In the genomic region with DNA sequence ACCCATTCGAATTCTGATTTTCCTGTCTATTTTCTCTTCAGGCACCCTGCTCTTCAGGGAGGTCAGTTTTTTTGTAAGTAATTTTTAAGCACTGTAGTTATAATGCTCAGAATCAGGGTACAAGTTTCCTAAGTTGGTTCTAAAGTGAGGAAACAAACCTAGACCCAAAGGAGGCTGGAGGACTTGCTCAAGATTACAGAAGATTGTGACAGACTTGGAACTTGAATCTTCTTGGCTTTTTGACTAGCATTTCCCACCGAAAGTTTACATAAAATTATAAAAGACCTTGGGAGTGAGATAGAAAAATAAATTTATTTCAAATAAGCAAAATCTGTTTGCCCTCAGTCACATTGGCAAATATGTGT, we compare ENCODE assay signal across 7 mouse cellular contexts. TPM values are rescaled to one million over a fixed set of nuclear protein-coding genes. Genes with fewer than 3 reads are reported as not detected.
DNase-seq lines count a peak whose midpoint lies in the region; ATAC-seq and TF ChIP-seq lines count a peak whose summit lies in the region.

No protein-coding gene starts in this region.

- ATAC-seq in forebrain, embryonic 15.5 days (replicated peaks), result no peak
- ATAC-seq in lung, embryonic 15.5 days (ENCODE audit: borderline replicate concordance, extremely low read depth, low FRiP score, low TSS enrichment), result no peak
- no peak for ATAC-seq in frontal cortex, adult (ENCODE audit: low TSS enrichment)

- no peak for DNase-seq in testis, postnatal 10 days (ENCODE audit: low spot score)
- DNase-seq in right cerebral cortex, postnatal 14 days, result no peak
- DNase-seq in adrenal gland, adult (ENCODE audit: inconsistent age in 2 of 2, low spot score in 1 of 2), result no peak

- H3K9me3 ChIP-seq in forebrain, embryonic 15.5 days, result no peaks in the 10 kb centered on the region
- H3K9me3 ChIP-seq in lung, embryonic 15.5 days, result no peaks in the 10 kb centered on the region

- peak overlapping the region; percentile 97 for H3K4me3 ChIP-seq in testis, adult 2 months (ENCODE audit: control insufficient read depth, low read depth, low read length)
- peak overlapping the region; percentile 96 for H3K4me3 ChIP-seq in forebrain, embryonic 15.5 days
- H3K4me3 ChIP-seq in lung, embryonic 15.5 days, result peak overlapping the region; percentile 62

- H3K36me3 ChIP-seq in testis, adult 2 months (ENCODE audit: control insufficient read depth, insufficient read depth, low read length), result peaks cover 1% of the 10 kb centered on the region; the same call in 1 of the 2 replicates
- H3K36me3 ChIP-seq in forebrain, embryonic 15.5 days, result 0 out of 2 replicates have a peak, but pooled peaks cover under 1% of the 10 kb centered on the region
- H3K36me3 ChIP-seq in lung, embryonic 15.5 days, result peaks cover 4% of the 10 kb centered on the region; the same call in 1 of the 2 replicates

- TF ChIP-seq CTCF in testis, adult 2 months (IDR thresholded peaks at IDR 0.05; ENCODE audit: control insufficient read depth, insufficient read depth, insufficient replicate concordance, low read depth, low read length), result no peak

- H3K27me3 ChIP-seq in testis, adult 2 months (ENCODE audit: control insufficient read depth, insufficient read depth, low read length), result no peaks in the 10 kb centered on the region
- H3K27me3 ChIP-seq in forebrain, embryonic 15.5 days, result no peaks in the 10 kb centered on the region
- no peaks in the 10 kb centered on the region for H3K27me3 ChIP-seq in lung, embryonic 15.5 days

- H3K9ac ChIP-seq in forebrain, embryonic 15.5 days (replicated peaks), result peak overlapping the region; percentile 89
- H3K9ac ChIP-seq in lung, embryonic 15.5 days, result peak overlapping the region; percentile 68

- H3K27ac ChIP-seq in testis, adult 2 months (ENCODE audit: control insufficient read depth, insufficient read depth, low read depth, low read length), result no peak overlapping the region
- no peak overlapping the region for H3K27ac ChIP-seq in forebrain, embryonic 15.5 days (replicated peaks)
- no peak overlapping the region; the same call in 1 of the 2 replicates for H3K27ac ChIP-seq in lung, embryonic 15.5 days

- WGBS in forebrain, embryonic 15.5 days, result 28% methylated on average over 2 of the region's 2 CpGs
- 18% methylated on average over 2 of the region's 2 CpGs for WGBS in lung, embryonic 15.5 days

- peak overlapping the region; percentile 74 for H3K4me2 ChIP-seq in forebrain, embryonic 15.5 days (replicated peaks)
- peak overlapping the region; percentile 55 for H3K4me2 ChIP-seq in lung, embryonic 15.5 days

- no peak for TF ChIP-seq POLR2A in testis, adult 2 months (IDR thresholded peaks at IDR 0.05; ENCODE audit: control insufficient read depth, low read depth, low read length)

- no peaks in the 10 kb centered on the region; the same call in none of the 2 replicates for H3K4me1 ChIP-seq in testis, adult 2 months (ENCODE audit: control insufficient read depth, insufficient read depth, low read length)
- peaks cover 26% of the 10 kb centered on the region for H3K4me1 ChIP-seq in forebrain, embryonic 15.5 days
- peaks cover 16% of the 10 kb centered on the region for H3K4me1 ChIP-seq in lung, embryonic 15.5 days

RNA-seq across cellular contexts. Expression of a gene that starts 0.9 kb away (rescaled TPM):
- 6.7 and 7.0 TPM in 2 replicates for polyA plus RNA-seq in testis, adult 2 months (2012; rRNA removed)
- 37.5 and 39.4 TPM in 2 replicates for polyA plus RNA-seq in forebrain, embryonic 15.5 days (2015; fragmentation: Nextera tagmentation; extraction: Ambion mirVana)
- 55.7 and 56.6 TPM in 2 replicates for polyA plus RNA-seq in lung, embryonic 15.5 days (2015; fragmentation: Nextera tagmentation; extraction: Ambion mirVana)
